Mouse (Mus musculus): ENCODE measurements at regions not wholly inside any gene's neighbourhood (a gene's known extent, or its start where the extent isn't known, plus 50 kb on each side); places are given as distances from the start of the nearest gene placed in this dataset.

- no peak for DNase-seq
Measured at GRCm38 (mm10) chr14:80789131-80789530, 805.2 kb downstream of the Olfm4 start.

- DNase-seq, result no peak
Measured at GRCm38 (mm10) chr14:80799370-80799959, 815.6 kb downstream of the Olfm4 start.

- no peak for DNase-seq
Measured at GRCm38 (mm10) chr14:80830476-80830875, 846.6 kb downstream of the Olfm4 start.

GRCm38 (mm10) chr14:80844550-80844949 is 860.7 kb downstream of the Olfm4 start:
- no peak for DNase-seq

GRCm38 (mm10) chr14:80845576-80846269 is 861.8 kb downstream of the Olfm4 start:
- peak; percentile 81 for DNase-seq

GRCm38 (mm10) chr14:80846420-80847083 is 862.7 kb downstream of the Olfm4 start:
- DNase-seq, result no peak

Measured in right cerebral cortex, postnatal 25 days (tissue).